Mouse (Mus musculus) limb, embryonic 14.5 days (tissue): ENCODE data around the gene Gpr88. TPM values are rescaled to one million over a fixed set of nuclear protein-coding genes. Genes with fewer than 3 reads are reported as not detected.
"Not testable (repeated sequence)": the region's sequence is repeated elsewhere in the genome, so short reads cannot be mapped to it uniquely, and the experiment has no call there.

Experiments used
- ATAC-seq: fragments of 200-750 bp; cut with Nextera tagmentation; 2 replicates; pipeline ENCODE4 v1.8.0; 2017; ENCODE audit warnings: low read depth, moderate number of reproducible peaks, moderate TSS enrichment; ENCODE audit not compliant: low FRiP score
- DNase-seq: peaks from one replicate; pipeline ENCODE4 v3.0.0-alpha.2; 2015; ENCODE audit warnings: low spot score
- H3K27ac ChIP-seq: fragments of 300-500 bp; sonication (generic); replicated peaks from 2 replicates; pipeline ENCODE4 v1.5.1; 2014; ENCODE audit warnings: low read depth, mild to moderate bottlenecking, low read length, moderate library complexity, mixed read lengths
- H3K27me3 ChIP-seq: fragments of 300-500 bp; sonication (generic); 2 replicates; pipeline ENCODE4 v1.6.1; 2014; ENCODE audit warnings: low read length, mixed read lengths; ENCODE audit not compliant: control insufficient read depth, insufficient read depth
- H3K36me3 ChIP-seq: fragments of 300-500 bp; sonication (generic); 2 replicates; pipeline ENCODE4 v1.6.1; 2014; ENCODE audit warnings: mild to moderate bottlenecking, low read length, moderate library complexity, mixed read lengths; ENCODE audit not compliant: control insufficient read depth, insufficient read depth
- H3K4me1 ChIP-seq: fragments of 300-500 bp; sonication (generic); 2 replicates; pipeline ENCODE4 v1.6.1; 2014; ENCODE audit warnings: antibody characterized with exemption, low read length, mixed read lengths; ENCODE audit not compliant: control insufficient read depth, insufficient read depth
- H3K4me2 ChIP-seq: fragments of 300-500 bp; sonication (generic); replicated peaks from 2 replicates; pipeline ENCODE4 v1.6.1; 2014; ENCODE audit warnings: low read depth, mild to moderate bottlenecking, low read length, moderate library complexity; ENCODE audit not compliant: severe bottlenecking
- H3K4me3 ChIP-seq: fragments of 300-500 bp; sonication (generic); replicated peaks from 2 replicates; pipeline ENCODE4 v1.5.1; 2014; ENCODE audit warnings: low read length
- H3K9ac ChIP-seq: fragments of 300-500 bp; sonication (generic); 2 replicates; pipeline ENCODE4 v1.6.1; 2014; ENCODE audit warnings: mild to moderate bottlenecking, low read depth, low read length, moderate library complexity; ENCODE audit not compliant: severe bottlenecking
- H3K9me3 ChIP-seq: fragments of 300-500 bp; sonication (generic); 2 replicates; pipeline ENCODE4 v1.6.1; 2016; ENCODE audit warnings: low read length; ENCODE audit not compliant: control insufficient read depth
- POLR2A ChIP-seq: fragments of 200-500 bp; IDR thresholded peaks from 2 replicates; pipeline ENCODE4 v1.8.0; 2012; ENCODE audit warnings: inconsistent platforms, mild to moderate bottlenecking, moderate library complexity, borderline replicate concordance; ENCODE audit not compliant: insufficient read depth, insufficient read length; ENCODE audit errors: extremely low read depth
- WGBS: fragments of 180-500 bp; shearing (Covaris S2); extraction: QIAGEN DNeasy Blood & Tissue Kit; methylation state at CpG from one replicate; pipeline ENCODE4 v1.1.7; 2014; 5-methylcytosine and 5-hydroxymethylcytosine counted together
- polyA plus RNA-seq, 2 experiments: library from polyadenylated mRNA; depleted of rRNA in 1 of 2; stranded (reverse) in 1 of 2; unstranded in 1 of 2; fragments of >200 nt; fragmentation: Nextera tagmentation in 1 of 2; extraction: Ambion mirVana in 1 of 2; gene quantifications; 2 replicates each; pipeline versions ENCODE4 v1.2.1 to v1.2.3; 2012 to 2014

Gpr88 gene
- polyA plus RNA-seq, 2 experiments, result 5.2 to 5.7 TPM

GRCm38 (mm10) chr3:116221686-116222010 is 31.7 kb downstream of the Gpr88 start:
- H3K9me3 ChIP-seq, result no peaks in the 10 kb centered on the region
- no peaks in the 10 kb centered on the region for H3K36me3 ChIP-seq
- no peak overlapping the region for H3K9ac ChIP-seq
- H3K4me2 ChIP-seq, result no peak overlapping the region
- 0 out of 2 replicates have a peak, but pooled peaks cover 11% of the 10 kb centered on the region for H3K4me1 ChIP-seq
- no peak for TF ChIP-seq POLR2A
- H3K27me3 ChIP-seq, result no peaks in the 10 kb centered on the region
- H3K27ac ChIP-seq, result no peak overlapping the region
- 0 out of 2 replicates have a peak, but pooled peaks have one; percentile 15 for ATAC-seq
- no peak overlapping the region for H3K4me3 ChIP-seq
- no peak for DNase-seq
- WGBS, result 33% methylated on average over 3 of the region's 3 CpGs

- Histone ChIP-seq H3K4me1 (0 out of 2 replicates have a peak, but pooled peaks cover 11% of the 10 kb centered on the region), H3K4me3 (no peak overlapping the region), H3K9ac (no peak overlapping the region), H3K27ac (no peak overlapping the region), H3K27me3 (no peaks in the 10 kb centered on the region), H3K36me3 (no peaks in the 10 kb centered on the region), H3K9me3 (no peaks in the 10 kb centered on the region), H3K4me2 (no peak overlapping the region)
- ATAC-seq (peak; percentile 41; the same call in 1 of the 2 replicates), DNase-seq (no peak)
- 73% methylated on average over 6 of the region's 6 CpGs for WGBS
- no peak for TF ChIP-seq POLR2A
These were observed 32.2 kb downstream of the Gpr88 start for GRCm38 (mm10) chr3:116220980-116221685.

GRCm38 (mm10) chr3:116217398-116217797 is 35.9 kb downstream of the Gpr88 start:
- WGBS, result 61% methylated on average over 6 of the region's 6 CpGs
- not testable (repeated sequence) for ATAC-seq, H3K27ac ChIP-seq, H3K4me3 ChIP-seq, H3K9ac ChIP-seq, H3K4me2 ChIP-seq, H3K9me3 ChIP-seq, H3K4me1 ChIP-seq, DNase-seq, H3K36me3 ChIP-seq, H3K27me3 ChIP-seq

GRCm38 (mm10) chr3:116216261-116216660 is 37.0 kb downstream of the Gpr88 start:
- no peaks in the 10 kb centered on the region for H3K27me3 ChIP-seq
- 46% methylated on average over 1 of the region's 1 CpGs for WGBS
- 0 out of 2 replicates have a peak, but pooled peaks cover 5% of the 10 kb centered on the region for H3K4me1 ChIP-seq
- no peaks in the 10 kb centered on the region for H3K9me3 ChIP-seq
- no peak overlapping the region for H3K9ac ChIP-seq
- H3K4me3 ChIP-seq, result no peak overlapping the region
- ATAC-seq, result no peak
- H3K36me3 ChIP-seq, result no peaks in the 10 kb centered on the region
- no peak overlapping the region for H3K27ac ChIP-seq
- TF ChIP-seq POLR2A, result no peak
- H3K4me2 ChIP-seq, result no peak overlapping the region
- no peak for DNase-seq

GRCm38 (mm10) chr3:116211639-116212038 is 41.7 kb downstream of the Gpr88 start:
- 74% methylated on average over 5 of the region's 5 CpGs for WGBS
- H3K36me3 ChIP-seq, result no peaks in the 10 kb centered on the region
- no peak for TF ChIP-seq POLR2A
- no peak overlapping the region for H3K27ac ChIP-seq
- no peak for ATAC-seq
- H3K9me3 ChIP-seq, result no peaks in the 10 kb centered on the region
- no peaks in the 10 kb centered on the region for H3K27me3 ChIP-seq
- H3K4me2 ChIP-seq, result no peak overlapping the region
- H3K4me1 ChIP-seq, result no peaks in the 10 kb centered on the region
- no peak overlapping the region for H3K9ac ChIP-seq
- DNase-seq, result no peak
- H3K4me3 ChIP-seq, result no peak overlapping the region
